Mouse (Mus musculus): Measurements from ENCODE around the gene Borcs7.
"Not testable (repeated sequence)": the region's sequence is repeated elsewhere in the genome, so short reads cannot be mapped to it uniquely, and the experiment has no call there.

Gene Borcs7

GRCm38 (mm10) chr19:46707296-46708151, 17.8 kb downstream of the Borcs7 start, which contains the start of gene As3mt:
Gene As3mt (plus strand): TSS chr19:46707458.
- no peak for DNase-seq (ENCODE audit: extremely low spot score, low read depth, low spot score)

GRCm38 (mm10) chr19:46710614-46711013, 20.9 kb downstream of the Borcs7 start:
- DNase-seq (ENCODE audit: extremely low spot score, low read depth, low spot score), result no peak

- no peak for DNase-seq (ENCODE audit: extremely low spot score, low read depth, low spot score)
Measured at GRCm38 (mm10) chr19:46714234-46714633, 24.5 kb downstream of the Borcs7 start.

GRCm38 (mm10) chr19:46715016-46715415, 25.3 kb downstream of the Borcs7 start:
- no peak for DNase-seq (ENCODE audit: extremely low spot score, low read depth, low spot score)

GRCm38 (mm10) chr19:46718150-46718549, 28.4 kb downstream of the Borcs7 start:
- no peak for DNase-seq (ENCODE audit: extremely low spot score, low read depth, low spot score)

- no peak for DNase-seq (ENCODE audit: extremely low spot score, low read depth, low spot score)
Measured at GRCm38 (mm10) chr19:46724411-46724810, 34.7 kb downstream of the Borcs7 start.

GRCm38 (mm10) chr19:46726142-46726541, 36.4 kb downstream of the Borcs7 start:
- DNase-seq (ENCODE audit: extremely low spot score, low read depth, low spot score), result no peak

GRCm38 (mm10) chr19:46727140-46727736, 37.5 kb downstream of the Borcs7 start:
- DNase-seq (ENCODE audit: extremely low spot score, low read depth, low spot score), result no peak

GRCm38 (mm10) chr19:46727945-46728540, 38.3 kb downstream of the Borcs7 start:
- no peak for DNase-seq (ENCODE audit: extremely low spot score, low read depth, low spot score)

GRCm38 (mm10) chr19:46728909-46729308, 39.2 kb downstream of the Borcs7 start:
- DNase-seq (ENCODE audit: extremely low spot score, low read depth, low spot score), result no peak

GRCm38 (mm10) chr19:46731351-46731750, 41.6 kb downstream of the Borcs7 start:
- DNase-seq (ENCODE audit: extremely low spot score, low read depth, low spot score), result no peak

- not testable (repeated sequence) for DNase-seq (ENCODE audit: extremely low spot score, low read depth, low spot score)
Measured at GRCm38 (mm10) chr19:46732673-46733072, 43.0 kb downstream of the Borcs7 start.

GRCm38 (mm10) chr19:46733626-46734025, 43.9 kb downstream of the Borcs7 start:
- DNase-seq (ENCODE audit: extremely low spot score, low read depth, low spot score), result no peak

GRCm38 (mm10) chr19:46735241-46735640, 45.5 kb downstream of the Borcs7 start:
- DNase-seq (ENCODE audit: extremely low spot score, low read depth, low spot score), result no peak

- DNase-seq (ENCODE audit: extremely low spot score, low read depth, low spot score), result no peak
Measured at GRCm38 (mm10) chr19:46737106-46737505, 47.4 kb downstream of the Borcs7 start.

GRCm38 (mm10) chr19:46740341-46741008, 50.8 kb downstream of the Borcs7 start:
- DNase-seq (ENCODE audit: extremely low spot score, low read depth, low spot score), result peak; percentile 69

- DNase-seq (ENCODE audit: extremely low spot score, low read depth, low spot score), result no peak
Measured at GRCm38 (mm10) chr19:46741574-46741973, 51.9 kb downstream of the Borcs7 start.

GRCm38 (mm10) chr19:46744681-46745080, 55.0 kb downstream of the Borcs7 start:
- DNase-seq (ENCODE audit: extremely low spot score, low read depth, low spot score), result no peak

- no peak for DNase-seq (ENCODE audit: extremely low spot score, low read depth, low spot score)
Measured at GRCm38 (mm10) chr19:46747799-46748198, 58.1 kb downstream of the Borcs7 start.

- DNase-seq (ENCODE audit: extremely low spot score, low read depth, low spot score), result no peak
Measured at GRCm38 (mm10) chr19:46752235-46752634, 62.5 kb downstream of the Borcs7 start.
